Mouse (Mus musculus) lung, adult 2 months (tissue): Measurements from ENCODE around the gene Srp68. TPM values are rescaled to one million over a fixed set of nuclear protein-coding genes. Genes with fewer than 3 reads are reported as not detected.

Source experiments
- DNase-seq: peaks from one replicate; pipeline ENCODE4 v3.0.0; 2022
- H3K4me1 ChIP-seq: fragments of 200-500 bp; 2 replicates; pipeline ENCODE4 v1.6.1; 2011; ENCODE audit warnings: low read length; ENCODE audit not compliant: control insufficient read depth, insufficient read depth
- H3K4me3 ChIP-seq: fragments of 200-500 bp; replicated peaks from 2 replicates; pipeline ENCODE3; 2011; ENCODE audit warnings: low read depth, mild to moderate bottlenecking, control low read depth, low read length; ENCODE audit errors: extremely low read depth
- CTCF ChIP-seq: fragments of 200-500 bp; IDR thresholded peaks from 2 replicates; pipeline ENCODE4 v1.5.1; 2011; ENCODE audit warnings: mild to moderate bottlenecking, low read length, control low read depth; ENCODE audit not compliant: insufficient read depth
- POLR2A ChIP-seq: fragments of 200-500 bp; IDR thresholded peaks from 2 replicates; pipeline ENCODE4 v1.6.1; 2011; ENCODE audit warnings: low read depth, mild to moderate bottlenecking, control low read depth, low read length, borderline replicate concordance; ENCODE audit errors: extremely low read depth
- WGBS: fragments of 180-500 bp; shearing (Covaris S2); methylation state at CpG from one replicate; pipeline ENCODE4 v1.1.7; 2018; 5-methylcytosine and 5-hydroxymethylcytosine counted together
- polyA plus RNA-seq: library from polyadenylated mRNA; depleted of rRNA; stranded (reverse); fragments of >200 nt; gene quantifications from 2 replicates; pipeline ENCODE4 v1.2.3, GENCODE M21; 2012

Srp68 gene
- polyA plus RNA-seq, 1 experiment: 42.9 TPM

DNA sequence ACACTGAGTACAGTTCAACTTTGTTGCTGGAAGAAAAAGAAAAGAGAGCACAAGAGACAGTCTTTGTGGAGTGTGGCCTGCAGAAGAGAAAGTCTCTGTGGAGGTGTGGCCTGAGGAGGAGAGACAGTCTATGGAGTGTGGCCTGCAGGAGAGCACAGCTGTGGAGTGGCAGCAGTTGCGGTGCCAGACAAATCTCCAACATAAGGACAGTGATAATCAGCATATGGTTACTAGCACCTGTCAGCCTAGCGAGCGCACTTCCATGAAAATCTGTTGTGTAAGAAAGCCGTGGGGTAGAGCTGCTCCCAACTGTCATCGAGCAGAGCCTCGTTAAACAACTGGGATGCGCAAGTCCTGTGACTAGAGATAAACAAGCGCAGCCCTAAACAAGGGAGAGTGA is 4.5 kb downstream of the Srp68 start:
- TF ChIP-seq POLR2A: no peak
- TF ChIP-seq CTCF: no peak
- 82% methylated on average over 8 of the region's 8 CpGs for WGBS
- H3K4me3 ChIP-seq: no peak overlapping the region
- H3K4me1 ChIP-seq: peaks cover 4% of the 10 kb centered on the region; the same call in 1 of the 2 replicates
- no peak for DNase-seq

DNA sequence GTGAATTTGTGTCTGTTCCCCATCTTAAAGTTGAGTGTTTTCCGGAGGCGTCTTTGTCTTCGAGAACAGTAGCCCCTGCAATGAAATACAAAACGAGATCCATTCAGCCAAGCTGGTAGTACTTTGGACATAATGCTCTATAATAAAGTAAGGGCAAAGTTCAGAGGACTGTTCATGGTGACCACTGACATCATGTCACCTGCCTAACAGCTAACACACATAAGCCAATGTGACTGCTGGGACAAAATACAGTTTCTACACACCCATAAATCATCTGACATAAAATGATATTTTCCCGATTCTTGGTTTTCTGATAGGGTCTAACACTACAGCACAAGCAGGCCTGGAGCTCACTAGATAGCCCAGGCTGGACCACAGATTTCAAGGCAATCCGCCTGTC is 5.7 kb downstream of the Srp68 start:
- WGBS: 97% methylated on average over 6 of the region's 6 CpGs
- no peak for TF ChIP-seq POLR2A
- TF ChIP-seq CTCF: no peak

DNA sequence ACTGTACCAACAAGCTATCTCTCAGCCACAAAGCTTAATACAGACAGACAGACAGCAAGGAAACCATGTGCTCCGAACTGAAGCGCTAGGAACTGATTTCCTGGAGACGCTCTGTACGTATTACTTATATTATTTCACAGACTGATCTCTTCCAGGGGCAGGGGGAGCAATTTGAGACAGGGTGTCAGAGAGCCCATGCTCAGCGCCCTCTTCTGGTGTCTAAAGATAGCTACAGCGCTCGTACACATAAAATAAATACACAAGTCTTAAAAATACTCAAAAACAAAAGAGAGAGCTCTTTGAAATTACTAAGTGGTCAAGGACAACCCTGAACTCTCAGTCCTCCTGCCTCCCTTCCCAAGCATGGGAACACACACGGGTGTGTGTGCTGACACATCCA is 6.4 kb downstream of the Srp68 start:
- 82% methylated on average over 8 of the region's 8 CpGs for WGBS
- DNase-seq: no peak
- H3K4me3 ChIP-seq: no peak overlapping the region
- TF ChIP-seq CTCF: 0 out of 2 replicates have a peak, but pooled peaks have one; percentile 8
- TF ChIP-seq POLR2A: no peak
- no peaks in the 10 kb centered on the region for H3K4me1 ChIP-seq

More for the DNA sequence above, 5.7 kb downstream of the Srp68 start:
- Histone ChIP-seq H3K4me3 (no peak overlapping the region), H3K4me1 (peaks cover 4% of the 10 kb centered on the region; the same call in 1 of the 2 replicates)
- no peak for DNase-seq

DNA sequence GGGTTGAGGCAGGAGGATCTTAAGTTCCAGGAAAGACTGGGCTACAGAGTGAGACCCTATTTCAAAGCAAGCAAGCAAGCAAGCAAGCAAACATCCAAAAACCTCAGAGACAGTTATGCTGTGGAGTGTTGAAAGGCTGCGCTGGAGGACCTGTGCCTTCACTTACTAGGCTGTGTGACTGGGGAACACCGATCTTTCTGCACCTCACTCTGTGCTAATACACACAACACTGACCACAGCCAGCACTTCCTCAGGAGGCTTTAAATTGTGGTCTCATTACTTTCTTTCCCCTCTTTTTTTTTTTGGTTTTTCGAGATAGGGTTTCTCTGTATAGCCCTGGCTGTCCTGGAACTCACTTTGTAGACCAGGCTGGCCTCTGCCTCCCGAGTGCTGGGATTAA is 8.2 kb downstream of the Srp68 start:
- Histone ChIP-seq H3K4me3 (no peak overlapping the region), H3K4me1 (no peaks in the 10 kb centered on the region)
- no peak for DNase-seq
- WGBS: 86% methylated on average over 4 of the region's 4 CpGs
- TF ChIP-seq CTCF (no peak), POLR2A (no peak)

DNA sequence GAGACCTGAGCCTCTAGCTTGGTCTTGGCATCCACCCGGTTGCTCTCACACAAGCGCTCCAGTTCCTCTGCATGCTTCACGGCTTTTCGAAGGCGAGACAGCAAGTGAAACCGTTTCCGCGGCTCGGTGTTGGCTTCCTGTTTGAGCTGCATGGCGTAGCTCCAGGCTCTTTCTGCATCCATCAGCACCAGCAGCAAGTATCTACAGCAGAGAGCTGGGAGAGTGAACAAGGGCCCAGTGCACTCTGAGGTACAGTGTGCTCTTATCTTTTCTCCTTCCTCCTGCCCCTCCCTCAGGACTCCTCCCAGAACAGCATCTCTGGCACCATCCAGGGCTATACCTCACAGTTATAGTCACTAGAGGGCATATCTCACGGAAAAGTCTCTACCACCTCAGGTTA is 8.7 kb downstream of the Srp68 start:
- TF ChIP-seq POLR2A: no peak
- TF ChIP-seq CTCF: no peak
- Histone ChIP-seq H3K4me1 (no peaks in the 10 kb centered on the region), H3K4me3 (no peak overlapping the region)
- WGBS: 72% methylated on average over 11 of the region's 11 CpGs
- no peak for DNase-seq

DNA sequence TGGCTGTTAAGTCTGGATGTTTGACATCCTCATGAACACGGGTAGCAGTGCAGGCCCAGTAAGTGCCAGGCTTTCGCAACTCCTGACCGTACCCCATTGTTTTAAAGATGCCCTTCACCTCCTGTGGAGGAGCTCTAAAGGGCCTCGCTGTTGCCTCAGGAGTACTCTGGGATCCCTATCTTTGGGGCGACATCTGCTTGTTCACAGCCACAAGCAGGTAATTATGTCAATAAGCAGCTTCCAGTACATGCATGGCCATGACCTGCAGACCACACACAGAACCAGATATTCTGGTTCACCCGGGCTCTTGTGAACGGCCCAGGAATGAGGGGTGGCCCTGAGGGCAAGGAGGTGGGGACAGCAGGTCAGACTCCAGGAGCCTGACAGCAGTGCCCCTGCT is 13.8 kb downstream of the Srp68 start:
- H3K4me1 ChIP-seq: no peaks in the 10 kb centered on the region
- WGBS: 69% methylated on average over 7 of the region's 7 CpGs
- peak; percentile 70 for DNase-seq
- H3K4me3 ChIP-seq: no peak overlapping the region
- TF ChIP-seq POLR2A (no peak), CTCF (no peak)

DNA sequence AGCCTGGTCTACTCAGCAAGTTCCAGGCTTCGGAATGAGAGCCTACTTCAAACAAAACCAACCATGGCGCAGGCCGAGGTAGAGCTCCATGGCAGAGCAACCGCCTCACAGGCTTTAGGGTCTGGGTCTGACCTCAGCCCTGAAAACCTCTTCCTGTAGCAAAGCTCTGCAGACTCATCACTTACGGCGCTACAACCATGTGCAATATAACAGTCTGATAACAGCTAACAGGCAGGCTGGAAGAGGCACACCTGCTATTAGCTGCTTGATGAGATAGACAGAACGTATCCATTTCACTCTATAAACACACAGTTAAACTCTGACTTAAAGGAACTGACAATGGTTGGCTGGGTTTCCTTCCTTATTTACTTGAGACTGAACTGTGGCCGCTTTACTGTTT is 14.6 kb downstream of the Srp68 start:
- 77% methylated on average over 8 of the region's 8 CpGs for WGBS
- Histone ChIP-seq H3K4me3 (no peak overlapping the region), H3K4me1 (no peaks in the 10 kb centered on the region)
- no peak for DNase-seq
- no peak for TF ChIP-seq CTCF
- no peak for TF ChIP-seq POLR2A

DNA sequence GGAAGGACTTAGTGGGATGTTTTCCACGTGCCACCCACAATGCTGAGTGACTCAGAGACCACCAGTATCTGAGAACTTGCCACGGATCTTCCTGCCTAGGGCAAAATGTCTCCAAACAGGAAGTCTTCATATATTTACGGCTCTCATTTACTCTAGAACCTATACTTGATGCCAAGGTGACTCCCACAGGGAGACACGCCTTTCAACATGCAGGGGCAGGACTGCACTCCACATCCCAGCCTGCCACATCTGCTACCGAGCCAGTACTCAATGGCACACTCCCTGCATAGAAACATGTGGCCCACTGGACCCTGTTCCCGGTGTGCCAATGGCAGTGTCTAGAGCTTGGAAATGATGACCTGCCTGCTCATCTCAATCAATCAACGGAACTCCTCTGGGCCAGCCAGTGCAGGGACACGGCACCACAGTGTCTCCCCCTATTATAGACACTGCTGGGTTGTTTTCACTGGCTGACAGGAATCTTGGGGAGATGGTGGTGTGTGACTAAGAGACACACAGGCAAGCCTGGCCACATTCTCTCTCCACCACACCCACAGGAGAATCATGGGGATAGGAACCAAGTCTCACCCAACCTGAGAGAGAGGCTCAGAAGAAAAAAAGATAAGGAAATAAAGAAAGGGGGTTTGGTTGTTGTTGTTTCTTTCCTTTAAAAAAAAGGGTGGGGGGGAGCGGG is 17.9 kb downstream of the Srp68 start:
- DNase-seq: no peak
- Histone ChIP-seq H3K4me1 (no peaks in the 10 kb centered on the region), H3K4me3 (no peak overlapping the region)
- TF ChIP-seq CTCF (no peak), POLR2A (no peak)
- 68% methylated on average over 9 of the region's 9 CpGs for WGBS

DNA sequence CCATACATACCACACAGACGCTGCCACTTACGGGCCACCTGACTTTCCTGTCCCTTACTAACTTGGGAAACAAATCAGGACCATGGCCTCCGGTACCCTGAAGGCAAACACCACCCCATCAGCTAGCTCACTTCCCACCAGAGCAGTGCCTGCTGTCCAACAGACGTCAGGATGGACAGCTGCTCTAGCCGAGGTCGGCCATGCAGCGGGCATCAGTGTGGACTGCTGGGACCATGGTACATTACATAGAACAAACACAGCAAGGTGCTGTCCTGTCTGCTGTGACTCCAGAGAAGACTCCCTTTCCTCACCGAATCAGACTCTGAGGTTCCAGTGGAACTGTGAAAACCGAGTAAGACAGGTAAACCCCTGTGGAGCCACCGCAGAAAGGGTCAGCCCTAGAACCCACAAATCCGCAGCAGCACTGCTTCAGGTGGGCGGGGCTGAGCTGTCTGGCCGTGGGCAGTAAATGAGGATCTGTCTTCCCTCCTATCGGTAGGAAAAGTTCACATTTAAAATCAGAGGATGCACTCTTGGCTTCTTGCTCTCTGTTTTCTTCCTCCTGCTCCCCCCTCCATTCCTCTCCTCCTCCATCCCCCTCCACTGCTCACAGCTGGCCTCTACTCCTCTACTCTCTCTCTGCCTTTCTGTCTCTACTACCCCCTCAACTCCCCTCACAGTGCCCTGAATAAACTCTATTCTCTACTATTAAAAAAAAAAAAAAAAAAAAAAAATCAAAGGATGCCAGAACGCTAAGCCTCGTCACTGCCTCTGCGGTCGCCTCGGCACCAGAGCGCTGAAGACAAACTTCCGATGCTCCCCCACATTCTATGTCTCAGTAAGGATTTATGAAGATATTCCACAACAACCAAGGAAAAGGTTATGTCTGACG is 18.7 kb downstream of the Srp68 start:
- Histone ChIP-seq H3K4me3 (no peak overlapping the region), H3K4me1 (no peaks in the 10 kb centered on the region)
- TF ChIP-seq CTCF: no peak
- no peak for TF ChIP-seq POLR2A
- 72% methylated on average over 22 of the region's 22 CpGs for WGBS
- no peak for DNase-seq
